Comparison of ENCODE assay signal across 3 mouse cellular contexts in the genomic region with DNA sequence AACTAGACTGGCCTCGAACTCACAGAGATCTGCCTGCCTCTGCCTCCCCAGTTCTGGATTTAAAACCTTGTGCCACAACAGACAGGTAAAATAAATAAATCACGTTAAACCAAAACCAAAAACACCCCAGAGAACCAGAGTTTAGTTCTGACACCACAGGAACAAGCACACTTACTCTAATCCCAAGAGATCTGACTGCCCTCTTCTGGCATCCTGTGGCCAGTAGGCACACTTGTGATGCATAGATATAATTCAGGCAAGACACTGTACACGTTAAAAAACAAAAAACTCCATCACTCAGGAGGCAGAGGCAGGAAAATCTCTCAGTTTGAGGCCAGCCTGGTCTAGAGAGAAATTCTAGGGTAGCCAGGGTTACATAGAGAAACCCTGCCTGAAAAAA.
"Had no signal": no experiment of that assay in that cellular context is flagged by ENCODE, and none has a peak within 500 bp of the region (broad histone marks: within the 10 kb centered on the region; RNA-seq: fewer than 3 reads in every experiment).

No protein-coding gene starts in this region.

- H3K27ac ChIP-seq: limb, embryonic 12.5 days; midbrain, embryonic 15.5 days had no signal

- H3K9me3 ChIP-seq: limb, embryonic 12.5 days; midbrain, embryonic 15.5 days; neural tube, embryonic 13.5 days had no signal

- H3K27me3 ChIP-seq: limb, embryonic 12.5 days; midbrain, embryonic 15.5 days; neural tube, embryonic 13.5 days had no signal
